Mouse (Mus musculus) heart, embryonic 13.5 days (tissue): ENCODE measurements at regions not wholly inside any gene's neighbourhood (a gene's known extent, or its start where the extent isn't known, plus 50 kb on each side); places are given as distances from the start of the nearest gene placed in this dataset.

Experiments used
- ATAC-seq: fragments of 200-750 bp; cut with Nextera tagmentation; 2 replicates; pipeline ENCODE4 v1.8.0; 2017; ENCODE audit warnings: moderate TSS enrichment; ENCODE audit not compliant: insufficient number of reproducible peaks, low FRiP score, low TSS enrichment; ENCODE audit errors: extremely low read depth
- H3K27ac ChIP-seq: fragments of 300-500 bp; sonication (generic); replicated peaks from 2 replicates; pipeline ENCODE4 v1.5.1; 2015; ENCODE audit warnings: moderate library complexity, mild to moderate bottlenecking, inconsistent platforms
- H3K27me3 ChIP-seq: fragments of 300-500 bp; sonication (generic); replicated peaks from 2 replicates; pipeline ENCODE4 v1.6.1; 2015; ENCODE audit warnings: mild to moderate bottlenecking, inconsistent platforms
- H3K36me3 ChIP-seq: fragments of 300-500 bp; sonication (generic); 2 replicates; pipeline ENCODE4 v1.6.1; 2015; ENCODE audit warnings: mild to moderate bottlenecking, inconsistent platforms
- H3K4me1 ChIP-seq: fragments of 300-500 bp; sonication (generic); 2 replicates; pipeline ENCODE4 v1.6.1; 2015; ENCODE audit warnings: inconsistent platforms
- H3K4me2 ChIP-seq: fragments of 300-500 bp; sonication (generic); 2 replicates; pipeline ENCODE4 v1.6.1; 2015; ENCODE audit warnings: inconsistent platforms, mild to moderate bottlenecking, moderate library complexity
- H3K4me3 ChIP-seq: fragments of 300-500 bp; sonication (generic); 2 replicates; pipeline ENCODE4 v1.5.1; 2015; ENCODE audit warnings: moderate library complexity, mild to moderate bottlenecking, inconsistent platforms
- H3K9ac ChIP-seq: fragments of 300-500 bp; sonication (generic); 2 replicates; pipeline ENCODE4 v1.6.1; 2015; ENCODE audit warnings: inconsistent platforms, mild to moderate bottlenecking, moderate library complexity
- H3K9me3 ChIP-seq: fragments of 300-500 bp; sonication (generic); 2 replicates; pipeline ENCODE4 v1.6.1; 2016; ENCODE audit warnings: inconsistent platforms
- WGBS: fragments of 180-500 bp; shearing (Covaris S2); methylation state at CpG from one replicate; pipeline ENCODE4 v1.1.7; 2015; ENCODE audit warnings: mixed read lengths; 5-methylcytosine and 5-hydroxymethylcytosine counted together

DNA sequence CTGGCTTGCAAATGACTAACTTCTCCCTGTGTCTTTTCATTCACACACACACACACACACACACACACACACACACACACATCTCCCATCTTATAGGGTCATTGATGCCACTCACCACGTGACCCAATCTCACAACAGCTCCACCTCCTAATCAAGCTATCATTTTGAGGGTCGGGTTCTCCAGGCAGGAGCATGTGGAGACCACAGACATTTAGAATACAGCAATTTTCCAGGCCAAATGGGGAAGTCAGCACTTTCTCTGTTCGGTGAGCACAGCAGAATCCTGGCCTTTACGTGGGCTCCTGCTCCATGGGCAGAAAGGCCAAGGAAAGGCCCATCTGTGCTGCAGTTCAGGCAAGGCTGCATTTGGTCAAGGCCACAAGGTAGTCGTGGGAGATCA is 143.8 kb upstream of the Atp6ap2 start:
- no peak overlapping the region for H3K9ac ChIP-seq
- H3K36me3 ChIP-seq = no peaks in the 10 kb centered on the region
- no peaks in the 10 kb centered on the region for H3K9me3 ChIP-seq
- H3K27me3 ChIP-seq = peaks cover 28% of the 10 kb centered on the region
- no peak overlapping the region for H3K27ac ChIP-seq
- ATAC-seq = no peak
- WGBS = 55% methylated on average over 5 of the region's 5 CpGs
- no peak overlapping the region for H3K4me3 ChIP-seq
- no peak overlapping the region for H3K4me2 ChIP-seq
- no peaks in the 10 kb centered on the region for H3K4me1 ChIP-seq

DNA sequence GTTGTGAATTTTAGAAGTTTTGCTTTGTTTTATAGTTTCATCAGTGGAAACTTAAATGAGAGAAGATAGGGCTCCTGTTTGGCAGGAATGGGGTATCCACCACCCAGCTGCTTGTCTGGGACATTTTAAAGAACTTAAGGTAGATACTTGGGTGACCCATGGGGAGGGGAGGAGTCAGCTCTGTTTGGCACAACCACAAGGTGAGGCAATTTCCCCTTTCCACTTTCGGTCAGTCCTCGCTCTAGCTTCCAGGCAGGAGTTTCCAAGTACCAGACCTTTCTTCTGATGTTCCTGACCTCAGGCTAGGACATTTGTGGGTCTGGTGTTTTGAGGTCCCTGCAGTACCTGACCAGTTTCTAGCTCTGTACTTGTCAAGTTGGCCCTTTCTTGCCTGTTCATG is 142.5 kb upstream of the Atp6ap2 start:
- 83% methylated on average over 2 of the region's 2 CpGs for WGBS
- no peak for ATAC-seq

DNA sequence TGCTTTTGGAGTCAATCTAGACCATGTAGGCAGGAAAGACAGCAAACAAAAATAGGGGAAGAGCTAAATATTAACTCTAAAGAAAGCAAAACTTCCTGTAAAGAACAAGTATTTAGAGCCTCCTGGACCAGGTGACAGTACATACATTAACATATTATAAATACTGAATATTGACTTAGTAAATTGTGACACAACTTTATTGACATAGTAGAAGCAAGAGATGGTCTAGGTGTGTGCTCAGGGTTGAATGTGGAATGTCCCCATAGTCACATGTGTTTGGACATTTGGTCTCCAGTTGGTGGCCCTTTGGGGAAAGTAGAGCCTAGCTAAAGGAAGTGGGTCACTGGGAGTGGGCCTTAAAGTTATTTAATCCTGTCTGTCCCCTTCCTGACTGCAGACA is 139.6 kb upstream of the Atp6ap2 start:
- H3K9me3 ChIP-seq = no peaks in the 10 kb centered on the region
- no peak overlapping the region for H3K27ac ChIP-seq
- H3K4me2 ChIP-seq = no peak overlapping the region
- no peak overlapping the region for H3K9ac ChIP-seq
- no peak overlapping the region for H3K4me3 ChIP-seq
- H3K27me3 ChIP-seq = peaks cover 16% of the 10 kb centered on the region
- ATAC-seq = no peak
- H3K4me1 ChIP-seq = no peaks in the 10 kb centered on the region
- no peaks in the 10 kb centered on the region for H3K36me3 ChIP-seq

More for the DNA sequence above, 142.5 kb upstream of the Atp6ap2 start:
- no peaks in the 10 kb centered on the region for H3K4me1 ChIP-seq
- peaks cover 28% of the 10 kb centered on the region for H3K27me3 ChIP-seq
- H3K36me3 ChIP-seq = no peaks in the 10 kb centered on the region
- no peak overlapping the region for H3K4me3 ChIP-seq
- no peak overlapping the region for H3K9ac ChIP-seq
- H3K9me3 ChIP-seq = no peaks in the 10 kb centered on the region
- no peak overlapping the region for H3K4me2 ChIP-seq
- H3K27ac ChIP-seq = no peak overlapping the region

DNA sequence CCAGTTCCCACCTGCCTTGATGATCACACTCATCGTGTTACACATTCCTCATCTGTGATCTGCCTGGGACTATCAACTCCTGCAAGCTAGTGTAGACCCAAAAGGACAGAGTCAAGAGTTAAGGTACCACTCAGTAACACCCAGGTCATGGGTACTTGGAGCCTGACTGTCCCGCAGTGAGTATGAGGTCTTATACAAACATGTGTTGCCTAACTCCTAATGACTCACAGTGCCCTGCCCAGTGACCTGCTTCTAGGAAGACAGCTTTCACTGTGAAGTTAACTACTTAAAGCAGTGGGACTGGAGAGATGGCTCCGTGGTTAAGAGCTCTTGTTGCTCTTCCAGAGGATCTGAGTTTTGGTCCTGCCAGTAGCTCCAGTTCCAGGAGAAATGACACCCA is 137.9 kb upstream of the Atp6ap2 start:
- no peak overlapping the region for H3K4me2 ChIP-seq
- H3K27me3 ChIP-seq = peaks cover 10% of the 10 kb centered on the region
- no peaks in the 10 kb centered on the region for H3K4me1 ChIP-seq
- no peak overlapping the region for H3K9ac ChIP-seq
- no peaks in the 10 kb centered on the region for H3K9me3 ChIP-seq
- no peak for ATAC-seq
- H3K36me3 ChIP-seq = no peaks in the 10 kb centered on the region
- no peak overlapping the region for H3K4me3 ChIP-seq
- H3K27ac ChIP-seq = no peak overlapping the region
- WGBS = 79% methylated on average over 3 of the region's 3 CpGs

DNA sequence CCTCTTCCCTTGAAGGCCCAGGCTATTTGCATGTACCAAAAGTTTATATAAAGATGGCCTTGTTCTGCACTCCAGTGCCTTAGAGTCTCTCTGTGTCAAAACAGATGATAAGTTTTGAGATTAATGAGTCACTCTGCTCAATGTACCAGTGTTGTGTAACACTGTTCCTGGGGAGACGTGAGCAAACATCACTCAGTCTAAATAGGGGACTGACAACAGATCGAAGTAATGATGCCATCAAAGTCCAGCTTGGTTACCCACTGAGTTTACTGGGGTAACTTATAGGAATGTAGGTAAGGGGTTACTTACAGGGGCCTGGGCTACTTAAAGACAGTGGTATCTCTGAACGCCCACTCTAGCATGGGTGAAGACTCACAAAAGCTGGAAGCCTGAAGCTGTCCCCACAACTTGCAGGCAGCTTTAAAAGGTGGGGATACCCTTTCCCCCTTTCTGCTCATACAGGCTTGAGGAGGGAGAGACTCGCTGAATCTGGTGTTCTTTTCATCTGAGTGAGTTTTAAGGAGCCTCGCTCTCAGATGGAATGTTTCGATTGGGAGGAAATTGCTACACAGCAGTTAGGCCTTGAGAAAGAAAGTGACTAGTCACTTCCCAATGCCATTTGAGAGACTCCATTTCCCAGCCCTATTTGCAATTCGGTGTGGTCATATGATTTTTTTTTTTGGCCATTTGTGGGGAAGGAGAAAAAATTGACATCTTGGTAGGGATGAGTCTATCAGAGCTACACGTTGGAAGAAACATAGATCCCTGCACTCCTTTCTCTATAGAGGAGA is 134.4 kb upstream of the Atp6ap2 start:
- Histone ChIP-seq H3K27ac (no peak overlapping the region), H3K36me3 (no peaks in the 10 kb centered on the region), H3K27me3 (peaks cover 7% of the 10 kb centered on the region), H3K4me2 (no peak overlapping the region), H3K9ac (no peak overlapping the region), H3K4me1 (no peaks in the 10 kb centered on the region), H3K9me3 (no peaks in the 10 kb centered on the region), H3K4me3 (no peak overlapping the region)
- WGBS = 74% methylated on average over 8 of the region's 8 CpGs
- ATAC-seq = no peak

DNA sequence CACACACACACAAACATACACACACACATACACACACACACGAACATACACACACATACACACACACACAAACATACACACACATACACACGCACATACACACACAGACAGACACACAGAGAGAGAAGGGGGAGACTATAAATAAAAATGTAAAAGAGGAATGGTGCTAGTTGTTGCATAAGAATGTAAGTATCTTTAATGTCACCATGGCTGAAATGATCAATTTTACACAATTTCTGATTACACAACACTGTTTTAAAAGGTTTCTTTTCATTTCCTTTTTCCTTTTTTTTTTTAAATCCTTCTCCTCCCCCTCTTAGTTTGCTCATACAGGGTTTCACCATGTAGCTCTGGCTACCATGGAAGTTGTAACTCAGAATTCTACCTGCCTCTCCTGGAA is 125.9 kb upstream of the Atp6ap2 start:
- H3K36me3 ChIP-seq = no peaks in the 10 kb centered on the region
- H3K9me3 ChIP-seq = no peaks in the 10 kb centered on the region
- peaks cover 13% of the 10 kb centered on the region; the same call in 1 of the 2 replicates for H3K27me3 ChIP-seq
- ATAC-seq = no peak
- 74% methylated on average over 2 of the region's 2 CpGs for WGBS
- H3K27ac ChIP-seq = no peak overlapping the region
- H3K4me1 ChIP-seq = peaks cover 5% of the 10 kb centered on the region; the same call in 1 of the 2 replicates
- no peak overlapping the region for H3K4me3 ChIP-seq
- H3K9ac ChIP-seq = no peak overlapping the region
- no peak overlapping the region for H3K4me2 ChIP-seq

DNA sequence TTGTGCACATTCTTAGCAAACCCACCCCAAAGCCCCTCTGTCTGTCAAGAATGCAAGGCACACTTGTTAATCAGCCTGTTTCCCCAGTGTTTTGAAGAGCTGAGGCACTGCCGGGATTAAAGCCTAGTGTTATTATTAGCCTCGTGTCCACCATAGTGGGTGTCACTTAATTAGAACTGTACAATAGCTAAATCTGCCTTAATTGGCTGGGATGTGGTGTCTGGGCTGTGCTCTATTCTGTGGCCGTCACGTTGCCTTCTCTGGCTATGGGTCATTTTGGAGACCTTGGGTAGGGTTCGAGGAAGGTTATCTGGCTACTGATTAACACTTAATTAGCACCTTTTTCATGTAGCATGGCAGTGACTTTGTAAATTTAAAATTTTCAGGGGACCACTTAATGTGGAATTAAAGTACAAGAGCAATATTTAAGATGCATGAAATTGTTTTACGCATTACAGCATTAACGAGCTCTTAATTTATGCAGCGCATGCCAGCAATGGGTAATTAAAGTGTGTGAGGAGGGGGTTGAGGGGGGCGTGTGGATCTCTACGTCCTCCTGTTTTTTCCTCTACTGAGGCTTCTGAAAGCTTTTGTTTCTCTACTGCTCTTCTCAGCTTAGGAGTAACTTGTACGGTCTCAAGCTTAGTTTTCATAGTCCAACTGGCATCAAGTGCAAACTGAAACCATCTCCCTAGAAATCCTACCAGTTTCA is 124.5 kb upstream of the Atp6ap2 start:
- no peaks in the 10 kb centered on the region for H3K9me3 ChIP-seq
- WGBS = 59% methylated on average over 11 of the region's 11 CpGs
- no peak overlapping the region for H3K27ac ChIP-seq
- no peak overlapping the region for H3K9ac ChIP-seq
- H3K4me1 ChIP-seq = peaks cover 16% of the 10 kb centered on the region
- no peak for ATAC-seq
- H3K27me3 ChIP-seq = peaks cover 17% of the 10 kb centered on the region; the same call in 1 of the 2 replicates
- no peak overlapping the region for H3K4me3 ChIP-seq
- H3K4me2 ChIP-seq = no peak overlapping the region
- no peaks in the 10 kb centered on the region for H3K36me3 ChIP-seq

DNA sequence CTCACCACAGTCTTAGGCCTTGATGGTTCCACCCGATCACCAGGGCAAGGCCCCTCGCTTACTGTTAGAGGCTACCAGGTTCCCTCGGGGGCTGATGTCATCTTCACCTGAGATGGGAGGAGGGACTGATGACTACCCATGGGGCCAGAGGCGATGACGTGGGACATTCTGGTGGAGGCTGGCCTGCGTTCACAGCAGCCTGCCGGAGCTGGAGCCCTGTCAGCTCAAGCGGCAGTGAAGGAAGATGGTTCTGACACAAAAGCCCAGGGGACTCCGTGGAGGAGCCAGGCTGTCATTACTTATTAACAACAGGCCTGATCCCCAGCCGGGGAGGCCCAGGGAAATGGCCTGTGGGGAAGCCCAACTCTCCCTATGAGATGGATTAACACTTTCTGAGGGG is 121.3 kb upstream of the Atp6ap2 start:
- peaks cover 16% of the 10 kb centered on the region for H3K4me1 ChIP-seq
- H3K27ac ChIP-seq = no peak overlapping the region
- no peaks in the 10 kb centered on the region for H3K36me3 ChIP-seq
- H3K27me3 ChIP-seq = peaks cover 17% of the 10 kb centered on the region; the same call in 1 of the 2 replicates
- no peaks in the 10 kb centered on the region for H3K9me3 ChIP-seq
- no peak overlapping the region for H3K4me2 ChIP-seq
- WGBS = 36% methylated on average over 10 of the region's 10 CpGs
- H3K4me3 ChIP-seq = no peak overlapping the region
- 0 out of 2 replicates have a peak overlapping the region, but pooled peaks have one; percentile 6 for H3K9ac ChIP-seq
- ATAC-seq = no peak

DNA sequence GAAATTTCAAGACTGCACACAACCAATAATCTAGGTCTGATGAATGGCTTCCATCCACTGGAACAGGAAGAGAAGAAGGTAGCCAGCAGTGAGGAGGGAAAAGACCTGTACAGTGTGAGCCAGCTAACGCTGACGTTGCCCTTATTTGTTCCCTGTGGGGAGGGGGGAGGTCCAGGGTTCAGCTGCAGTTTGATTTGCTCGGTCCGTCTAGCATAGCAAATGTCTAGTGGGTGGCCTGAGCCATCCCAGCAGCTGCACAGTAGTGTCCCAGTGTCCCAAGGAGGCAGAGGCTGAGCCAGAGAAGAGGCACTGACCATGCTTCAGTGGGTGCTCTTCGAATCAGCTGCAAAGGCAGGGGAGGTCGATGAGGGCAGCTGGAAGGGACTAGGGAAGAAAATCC is 120.7 kb upstream of the Atp6ap2 start:
- Histone ChIP-seq H3K4me1 (peaks cover 16% of the 10 kb centered on the region), H3K4me3 (no peak overlapping the region), H3K36me3 (no peaks in the 10 kb centered on the region), H3K27ac (peak overlapping the region; percentile 42), H3K9me3 (no peaks in the 10 kb centered on the region), H3K27me3 (peaks cover 21% of the 10 kb centered on the region; the same call in 1 of the 2 replicates), H3K4me2 (no peak overlapping the region), H3K9ac (no peak overlapping the region)
- ATAC-seq = no peak
- WGBS = 25% methylated on average over 6 of the region's 6 CpGs

DNA sequence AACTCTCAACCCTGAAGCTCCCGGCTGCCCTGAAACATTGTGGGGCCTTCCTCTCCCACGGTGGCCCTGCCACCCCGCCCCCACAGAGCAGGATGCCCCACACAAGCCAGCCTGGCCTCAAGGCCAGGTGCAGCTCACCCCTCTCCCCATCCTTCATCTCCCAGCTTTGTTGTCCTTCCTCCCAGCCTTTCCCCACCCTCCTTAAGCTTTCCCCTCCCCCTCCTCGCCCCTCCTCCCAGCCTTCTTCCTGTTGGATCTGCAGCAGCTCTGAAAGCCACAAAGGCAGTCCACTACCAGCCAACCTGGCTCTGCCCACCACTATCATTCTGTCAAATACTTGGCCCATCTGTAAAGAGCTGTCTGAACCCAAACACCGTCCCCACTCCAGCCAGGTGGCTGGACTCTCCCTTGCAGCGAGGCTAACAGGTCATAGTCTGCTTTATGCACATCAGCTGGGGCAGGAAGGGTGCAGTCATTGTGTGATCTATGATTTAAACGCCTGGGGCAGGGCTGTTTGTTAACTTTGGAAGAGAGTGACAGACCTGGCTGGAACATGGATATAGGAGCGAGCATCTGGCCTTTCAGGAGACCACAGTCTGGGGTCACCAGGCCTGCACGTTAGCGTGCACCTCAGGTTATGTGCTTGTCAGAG is 119.9 kb upstream of the Atp6ap2 start:
- Histone ChIP-seq H3K4me2 (no peak overlapping the region), H3K4me3 (no peak overlapping the region), H3K9me3 (no peaks in the 10 kb centered on the region), H3K36me3 (no peaks in the 10 kb centered on the region), H3K4me1 (peaks cover 16% of the 10 kb centered on the region), H3K9ac (no peak overlapping the region), H3K27me3 (peaks cover 19% of the 10 kb centered on the region; the same call in 1 of the 2 replicates), H3K27ac (peak overlapping the region; percentile 42; the same call in 1 of the 2 replicates)
- 37% methylated on average over 10 of the region's 10 CpGs for WGBS
- no peak for ATAC-seq

DNA sequence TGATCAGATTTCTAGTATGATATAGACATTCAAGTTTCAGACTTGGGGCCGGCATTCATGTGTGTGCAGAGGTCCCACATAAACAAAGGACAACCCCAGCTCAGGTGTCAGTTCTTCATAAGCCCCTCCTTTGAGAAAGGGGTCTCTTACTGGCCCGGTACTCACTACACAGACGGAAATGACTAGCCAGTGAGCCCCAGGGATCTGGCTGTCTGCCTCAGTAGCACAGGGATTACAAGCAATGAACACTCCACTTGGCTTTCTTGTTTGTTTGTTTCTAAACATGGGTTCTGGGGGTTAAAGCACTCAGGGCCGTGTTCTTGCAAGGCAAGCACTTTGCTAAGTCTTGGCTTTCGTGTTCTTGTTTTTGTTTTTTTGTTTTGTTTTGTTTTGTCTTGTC is 115.3 kb upstream of the Atp6ap2 start:
- no peak overlapping the region for H3K27ac ChIP-seq
- no peaks in the 10 kb centered on the region for H3K36me3 ChIP-seq
- H3K4me2 ChIP-seq = no peak overlapping the region
- H3K4me3 ChIP-seq = no peak overlapping the region
- peaks cover 26% of the 10 kb centered on the region for H3K27me3 ChIP-seq
- no peaks in the 10 kb centered on the region for H3K9me3 ChIP-seq
- WGBS = 66% methylated on average over 5 of the region's 5 CpGs
- H3K4me1 ChIP-seq = peaks cover 5% of the 10 kb centered on the region
- no peak for ATAC-seq
- H3K9ac ChIP-seq = no peak overlapping the region
